Mouse (Mus musculus) cortical plate, adult 2 months (tissue): Measurements from ENCODE around the gene Cys1.

Source experiments
- CTCF ChIP-seq: fragments of 200-500 bp; IDR thresholded peaks from 2 replicates; pipeline ENCODE4 v1.5.1; 2011; ENCODE audit warnings: mild to moderate bottlenecking, control low read depth, low read length; ENCODE audit not compliant: insufficient read depth; ENCODE audit errors: extremely low read depth
- POLR2A ChIP-seq: fragments of 200-500 bp; IDR thresholded peaks from 2 replicates; pipeline ENCODE4 v1.6.1; 2011; ENCODE audit warnings: mild to moderate bottlenecking, low read length, control low read depth; ENCODE audit not compliant: insufficient read depth; ENCODE audit errors: extremely low read depth

DNA sequence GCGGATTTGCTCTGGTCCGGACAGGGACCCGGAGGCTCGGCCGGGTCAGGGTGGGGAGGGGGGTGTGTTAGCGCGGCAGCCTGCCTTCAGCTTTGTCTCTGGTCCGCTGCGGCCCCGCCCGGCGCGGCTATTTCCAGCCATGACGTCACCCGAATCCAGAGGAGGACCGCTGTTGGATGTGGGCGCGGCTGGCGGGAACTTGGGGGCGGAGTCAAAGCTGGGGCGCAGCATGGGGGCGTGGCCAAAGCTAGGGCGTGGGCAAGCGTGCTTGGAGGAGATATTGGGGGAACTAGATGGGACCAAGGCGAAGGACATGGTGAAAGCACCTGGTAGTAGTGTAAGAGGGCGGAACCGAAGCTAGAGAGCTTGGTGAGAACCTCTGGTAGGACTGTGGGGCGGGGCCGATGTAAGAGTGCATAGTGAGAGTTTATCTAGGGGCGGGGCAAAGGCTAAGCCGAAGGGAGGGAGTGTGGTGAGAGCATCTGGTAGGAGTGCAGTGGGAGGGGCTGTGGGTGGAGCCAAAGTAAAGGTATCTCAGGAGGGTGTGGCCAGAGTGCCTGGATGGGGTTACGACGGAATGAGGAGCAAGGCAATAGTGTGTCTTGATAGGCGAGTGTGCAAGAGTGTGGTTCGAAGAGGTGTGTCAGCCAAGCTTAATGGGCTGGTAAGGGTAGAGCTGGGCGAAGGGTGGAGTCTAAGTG lies 29.8 kb downstream of the Cys1 start:
- TF ChIP-seq POLR2A (no peak), CTCF (no peak)
